Mouse (Mus musculus) forebrain, embryonic 13.5 days (tissue): Measurements from ENCODE around the gene Unkl. TPM values are rescaled to one million over a fixed set of nuclear protein-coding genes. Genes with fewer than 3 reads are reported as not detected.
A peak's percentile ranks its signal among the peaks of the same experiment; 100 is the strongest.

ENCODE experiments used
- ATAC-seq: fragments of 200-750 bp; cut with Nextera tagmentation; 2 replicates; pipeline ENCODE4 v1.8.0; 2017
- H3K27ac ChIP-seq: fragments of 300-500 bp; sonication (generic); 2 replicates; pipeline ENCODE4 v1.5.1; 2015; ENCODE audit warnings: inconsistent platforms, mild to moderate bottlenecking, moderate library complexity
- H3K27me3 ChIP-seq: fragments of 300-500 bp; sonication (generic); 2 replicates; pipeline ENCODE4 v1.6.1; 2015; ENCODE audit warnings: mild to moderate bottlenecking, inconsistent platforms
- H3K36me3 ChIP-seq: fragments of 300-500 bp; sonication (generic); 2 replicates; pipeline ENCODE4 v1.6.1; 2015; ENCODE audit warnings: mild to moderate bottlenecking, inconsistent platforms; ENCODE audit not compliant: poor library complexity, severe bottlenecking
- H3K4me1 ChIP-seq: fragments of 300-500 bp; sonication (generic); 2 replicates; pipeline ENCODE4 v1.6.1; 2015; ENCODE audit warnings: inconsistent platforms
- H3K4me2 ChIP-seq: fragments of 300-500 bp; sonication (generic); 2 replicates; pipeline ENCODE4 v1.6.1; 2015; ENCODE audit warnings: inconsistent platforms, mild to moderate bottlenecking, moderate library complexity
- H3K4me3 ChIP-seq: fragments of 300-500 bp; sonication (generic); 2 replicates; pipeline ENCODE4 v1.5.1; 2015; ENCODE audit warnings: mild to moderate bottlenecking, inconsistent platforms
- H3K9ac ChIP-seq: fragments of 300-500 bp; sonication (generic); 2 replicates; pipeline ENCODE4 v1.6.1; 2015; ENCODE audit warnings: mild to moderate bottlenecking, inconsistent platforms
- H3K9me3 ChIP-seq: fragments of 300-500 bp; sonication (generic); replicated peaks from 2 replicates; pipeline ENCODE4 v1.6.1; 2016; ENCODE audit warnings: inconsistent platforms
- WGBS: fragments of 180-500 bp; shearing (Covaris S2); methylation state at CpG from one replicate; pipeline ENCODE4 v1.1.7; 2015; 5-methylcytosine and 5-hydroxymethylcytosine counted together
- polyA plus RNA-seq: library from polyadenylated mRNA; unstranded; fragments of >200 nt; fragmentation: Nextera tagmentation; extraction: Ambion mirVana; gene quantifications from 2 replicates; pipeline ENCODE4 v1.2.1, GENCODE M21; 2015

Gene Unkl
- 7.9 and 10.6 TPM in 2 replicates for polyA plus RNA-seq

DNA sequence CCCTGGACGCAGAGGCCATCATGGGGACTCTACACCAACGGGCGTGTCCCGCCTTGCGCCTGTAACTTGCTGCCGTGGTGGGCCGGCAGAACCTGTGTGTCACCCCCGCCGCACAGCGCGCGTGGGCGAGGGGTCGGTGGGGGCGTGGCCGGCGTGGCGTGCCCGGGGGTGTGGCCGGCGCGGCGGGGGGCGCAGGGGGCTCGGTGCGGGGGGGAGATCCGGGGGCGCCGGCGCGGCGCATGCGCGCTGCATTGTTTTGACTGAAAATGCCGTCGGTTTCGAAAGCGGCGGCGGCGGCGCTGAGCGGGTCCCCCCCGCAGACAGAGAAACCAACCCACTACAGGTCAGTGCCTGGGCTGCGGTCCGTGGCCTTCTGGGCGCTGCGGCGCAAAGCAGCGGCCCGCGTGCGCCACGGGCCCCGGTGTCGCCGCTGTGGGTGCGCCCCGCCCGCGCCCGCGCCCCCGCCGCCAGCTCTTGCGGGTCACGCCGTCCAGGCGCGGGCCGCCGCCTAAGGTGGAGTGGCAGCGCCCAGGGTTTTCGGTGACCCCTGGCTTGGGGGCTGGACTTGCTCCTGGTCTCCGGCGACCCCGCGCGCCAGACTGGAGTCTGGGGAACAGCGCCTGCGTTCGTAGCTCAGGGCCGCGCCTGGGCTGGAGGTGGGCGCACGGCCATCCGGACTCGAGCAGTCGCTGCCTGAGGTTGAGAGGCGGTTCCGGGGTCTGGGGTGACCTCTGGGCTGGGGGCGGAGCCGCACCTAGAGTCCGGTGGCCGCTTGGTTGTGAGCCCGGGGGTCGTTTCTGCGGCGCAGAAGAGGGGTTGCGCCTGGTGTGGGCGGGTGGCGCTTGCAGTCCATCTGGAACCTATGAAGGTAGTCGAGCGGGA lies at the start of gene Unkl:
Gene Unkl (plus strand): TSS at position 248 of the 882 bp plus-strand sequence.
- H3K27ac ChIP-seq: peak within 1 kb of the TSS; percentile 40; the same call in 1 of the 2 replicates
- ATAC-seq: peak; percentile 28
- peak within 1 kb of the TSS; percentile 95 for H3K4me2 ChIP-seq
- under 1% methylated on average over 81 of the region's 104 CpGs for WGBS
- H3K9me3 ChIP-seq: no peaks in the 10 kb centered on the region
- H3K4me1 ChIP-seq: peaks cover 38% of the 10 kb centered on the region
- peaks cover 12% of the 10 kb centered on the region for H3K36me3 ChIP-seq
- H3K27me3 ChIP-seq: no peaks in the 10 kb centered on the region
- peak within 1 kb of the TSS; percentile 91 for H3K9ac ChIP-seq
- peak within 1 kb of the TSS; percentile 99 for H3K4me3 ChIP-seq

DNA sequence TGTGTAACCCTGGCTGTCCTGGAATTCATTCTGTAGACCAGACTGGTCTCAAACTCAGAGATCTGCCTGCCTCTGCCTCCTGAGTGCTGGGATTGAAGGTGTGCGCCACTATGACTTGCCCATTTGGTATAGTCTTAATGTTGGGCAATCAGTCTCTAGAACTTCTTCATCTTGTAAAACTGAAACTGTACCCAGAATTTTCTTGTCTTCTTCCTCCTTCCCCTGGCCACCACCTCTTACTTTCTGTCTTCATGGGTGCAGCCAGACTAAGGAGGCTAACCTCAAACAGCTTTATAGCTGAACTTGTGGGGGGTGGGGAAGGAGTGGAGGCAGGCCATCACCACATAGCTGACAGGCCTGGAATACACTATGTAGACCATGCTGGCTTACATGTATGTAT lies 49.4 kb upstream of the Unkl start:
- no peak for ATAC-seq
- Histone ChIP-seq H3K27ac (no peak overlapping the region), H3K27me3 (no peaks in the 10 kb centered on the region), H3K4me2 (no peak overlapping the region), H3K36me3 (peaks cover 12% of the 10 kb centered on the region; the same call in 1 of the 2 replicates), H3K9me3 (no peaks in the 10 kb centered on the region), H3K9ac (no peak overlapping the region), H3K4me3 (no peak overlapping the region), H3K4me1 (peaks cover 16% of the 10 kb centered on the region)
- 97% methylated on average over 1 of the region's 1 CpGs for WGBS

DNA sequence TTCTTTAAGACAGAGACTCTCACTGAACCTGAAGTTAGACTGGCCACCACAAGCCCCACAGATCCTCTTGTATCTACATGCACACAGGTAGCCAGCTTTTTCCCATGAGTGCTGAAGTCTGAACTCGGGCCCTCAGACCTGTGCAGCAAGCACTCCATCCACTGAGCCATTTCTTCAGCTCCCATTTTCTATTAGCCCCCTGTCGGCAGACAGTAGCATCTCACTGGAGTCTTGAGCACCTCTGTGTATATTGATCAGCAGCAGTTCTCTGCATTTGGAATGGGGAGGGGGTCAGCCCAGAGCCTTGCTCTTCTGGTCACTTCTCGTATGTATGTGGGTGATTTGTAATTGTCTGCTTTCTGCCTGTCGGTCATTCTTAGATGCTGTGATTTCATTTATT lies 48.2 kb upstream of the Unkl start:
- no peak overlapping the region for H3K9ac ChIP-seq
- no peaks in the 10 kb centered on the region for H3K27me3 ChIP-seq
- ATAC-seq: no peak
- H3K4me2 ChIP-seq: no peak overlapping the region
- peaks cover 23% of the 10 kb centered on the region; the same call in 1 of the 2 replicates for H3K36me3 ChIP-seq
- no peak overlapping the region for H3K27ac ChIP-seq
- peaks cover 6% of the 10 kb centered on the region; the same call in 1 of the 2 replicates for H3K4me1 ChIP-seq
- H3K9me3 ChIP-seq: no peaks in the 10 kb centered on the region
- WGBS: 71% methylated on average over 4 of the region's 4 CpGs
- H3K4me3 ChIP-seq: no peak overlapping the region

DNA sequence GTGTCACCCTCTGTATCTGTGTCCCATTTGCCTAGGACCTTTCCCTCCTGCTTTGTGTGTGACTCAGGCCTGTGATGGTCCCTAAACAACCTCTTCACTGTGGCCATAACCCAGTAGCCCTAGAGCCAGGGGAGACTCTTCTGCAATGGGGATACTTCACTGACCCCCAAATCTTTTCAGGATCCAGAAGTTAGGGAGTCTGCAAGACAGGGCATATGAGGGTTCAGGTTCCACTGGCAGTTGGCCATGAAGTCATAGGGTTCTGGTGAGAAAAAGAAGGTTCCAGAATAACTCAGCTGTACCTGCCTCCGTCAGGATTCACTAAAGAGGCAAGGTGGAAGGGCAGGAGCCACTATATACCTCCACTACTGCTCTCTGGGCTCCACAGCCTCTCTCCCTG lies 26.0 kb upstream of the Unkl start, which contains the start of gene Ccdc154:
Gene Ccdc154 (plus strand): TSS at position 301 of the 400 bp plus-strand sequence.
- Histone ChIP-seq H3K36me3 (peaks cover 48% of the 10 kb centered on the region), H3K27ac (no peak within 1 kb of the TSS), H3K9me3 (no peaks in the 10 kb centered on the region), H3K4me2 (no peak within 1 kb of the TSS), H3K4me1 (no peaks in the 10 kb centered on the region), H3K4me3 (no peak within 1 kb of the TSS), H3K27me3 (no peaks in the 10 kb centered on the region), H3K9ac (no peak within 1 kb of the TSS)
- no peak for ATAC-seq
- 93% methylated on average over 1 of the region's 1 CpGs for WGBS

DNA sequence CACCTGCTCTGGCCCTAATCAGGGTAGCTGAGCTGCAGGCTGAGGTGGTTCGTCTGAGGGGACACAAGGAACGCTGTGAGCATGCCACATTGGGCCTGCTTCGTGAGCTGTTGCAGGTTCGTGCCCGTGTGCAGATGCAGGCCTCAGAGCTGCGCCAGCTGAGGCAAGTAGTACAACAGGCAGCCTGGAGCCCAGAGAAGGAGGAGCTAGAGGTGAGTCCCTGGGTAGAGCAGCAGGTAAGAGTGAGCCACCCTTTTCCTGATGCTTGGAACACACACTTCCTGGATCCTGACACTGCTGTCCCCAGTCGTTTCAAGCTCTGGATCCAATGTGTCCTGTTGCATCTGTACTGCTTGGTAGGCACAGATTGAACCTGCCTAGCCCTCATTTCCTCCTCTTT lies 24.8 kb upstream of the Unkl start:
- Histone ChIP-seq H3K4me2 (no peak overlapping the region), H3K4me1 (no peaks in the 10 kb centered on the region), H3K9me3 (no peaks in the 10 kb centered on the region), H3K9ac (no peak overlapping the region), H3K36me3 (peaks cover 36% of the 10 kb centered on the region), H3K27me3 (no peaks in the 10 kb centered on the region), H3K4me3 (no peak overlapping the region), H3K27ac (no peak overlapping the region)
- WGBS: 81% methylated on average over 7 of the region's 7 CpGs
- no peak for ATAC-seq

DNA sequence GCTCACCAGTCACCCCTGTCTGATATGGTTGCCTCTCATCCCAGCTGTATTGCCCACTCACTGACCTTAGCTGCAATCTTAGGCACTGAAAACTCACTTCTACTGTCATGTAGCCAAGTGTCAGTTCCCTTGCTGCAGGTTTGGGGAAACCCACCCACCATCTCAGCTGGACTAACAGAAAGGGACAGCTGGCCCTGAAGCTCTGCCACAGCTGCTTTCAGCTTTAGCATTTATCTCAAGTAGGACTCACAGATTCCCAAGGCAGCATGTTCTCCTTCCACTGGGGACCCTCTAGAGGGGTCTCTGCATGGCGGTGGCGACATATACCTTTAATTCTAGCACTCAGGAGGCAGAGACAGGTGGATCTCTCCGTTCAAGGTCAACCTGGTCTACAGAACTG lies 23.4 kb upstream of the Unkl start:
- 89% methylated on average over 3 of the region's 3 CpGs for WGBS
- ATAC-seq: no peak
- Histone ChIP-seq H3K27ac (no peak overlapping the region), H3K4me1 (no peaks in the 10 kb centered on the region), H3K9ac (no peak overlapping the region), H3K36me3 (peaks cover 24% of the 10 kb centered on the region), H3K9me3 (no peaks in the 10 kb centered on the region), H3K4me3 (no peak overlapping the region), H3K4me2 (no peak overlapping the region), H3K27me3 (no peaks in the 10 kb centered on the region)

DNA sequence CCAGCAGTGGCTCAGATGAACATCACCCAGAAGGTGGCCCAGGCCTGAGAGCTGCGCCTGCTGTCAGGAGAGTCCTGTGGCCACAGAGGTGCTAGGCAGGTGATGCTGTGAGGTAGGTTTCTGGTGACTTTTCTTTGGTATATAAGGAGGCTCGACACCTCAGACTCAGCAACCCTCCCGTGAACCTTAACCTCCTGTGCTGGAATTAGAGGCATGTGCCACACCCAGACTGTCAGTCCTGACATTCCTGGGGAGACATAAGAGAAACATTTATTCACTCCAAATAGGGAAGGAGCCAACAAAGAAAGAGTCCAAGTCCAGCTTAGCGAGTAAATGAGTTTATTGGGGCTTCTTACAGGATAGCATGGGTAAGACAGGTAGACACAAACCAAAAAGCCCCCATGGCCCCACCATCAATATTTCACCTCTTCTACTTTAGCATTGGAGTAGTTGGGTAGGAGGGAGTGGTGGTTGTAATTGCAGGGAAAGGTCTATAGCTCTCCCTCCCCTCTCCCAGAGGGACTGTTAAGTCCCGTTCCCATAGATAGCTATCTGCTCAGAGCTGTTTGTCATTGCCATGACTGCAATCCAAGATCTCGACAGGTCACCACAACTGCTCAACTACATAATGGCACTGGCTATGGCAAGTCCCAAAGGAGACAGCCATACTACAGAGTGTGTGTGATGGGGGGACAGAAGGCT lies 22.1 kb upstream of the Unkl start:
- no peaks in the 10 kb centered on the region for H3K27me3 ChIP-seq
- no peak for ATAC-seq

DNA sequence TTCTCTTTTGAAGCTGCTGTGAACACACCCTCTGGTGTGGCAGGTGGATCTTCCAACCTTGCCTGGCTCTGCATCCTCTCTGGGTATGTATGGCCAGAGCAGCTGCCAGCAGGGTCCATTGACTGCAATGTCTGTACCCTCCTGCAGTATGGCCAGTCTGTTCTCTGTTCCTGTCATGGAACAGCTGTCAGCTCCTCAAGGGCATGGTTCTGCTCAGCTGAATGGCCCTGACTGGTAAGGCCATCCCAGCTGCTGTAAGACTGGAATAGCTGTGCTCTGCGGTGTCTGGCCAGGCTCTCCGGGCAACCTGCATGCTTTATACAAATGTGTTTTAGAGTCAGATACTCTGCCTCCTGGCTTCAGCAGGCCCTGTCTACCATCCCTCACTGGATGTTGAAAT lies 18.5 kb upstream of the Unkl start:
- WGBS: 93% methylated on average over 2 of the region's 2 CpGs
- no peaks in the 10 kb centered on the region for H3K27me3 ChIP-seq
- ATAC-seq: no peak
- no peaks in the 10 kb centered on the region for H3K9me3 ChIP-seq
- no peak overlapping the region for H3K9ac ChIP-seq
- H3K36me3 ChIP-seq: no peaks in the 10 kb centered on the region
- no peak overlapping the region for H3K4me2 ChIP-seq
- H3K4me1 ChIP-seq: no peaks in the 10 kb centered on the region
- no peak overlapping the region for H3K27ac ChIP-seq
- H3K4me3 ChIP-seq: no peak overlapping the region

More for the DNA sequence above, 22.1 kb upstream of the Unkl start:
- H3K36me3 ChIP-seq: peaks cover 11% of the 10 kb centered on the region
- H3K9ac ChIP-seq: no peak overlapping the region
- no peaks in the 10 kb centered on the region for H3K9me3 ChIP-seq
- no peak overlapping the region for H3K4me2 ChIP-seq
- no peak overlapping the region for H3K27ac ChIP-seq
- 85% methylated on average over 6 of the region's 6 CpGs for WGBS
- no peak overlapping the region for H3K4me3 ChIP-seq
- H3K4me1 ChIP-seq: no peaks in the 10 kb centered on the region

DNA sequence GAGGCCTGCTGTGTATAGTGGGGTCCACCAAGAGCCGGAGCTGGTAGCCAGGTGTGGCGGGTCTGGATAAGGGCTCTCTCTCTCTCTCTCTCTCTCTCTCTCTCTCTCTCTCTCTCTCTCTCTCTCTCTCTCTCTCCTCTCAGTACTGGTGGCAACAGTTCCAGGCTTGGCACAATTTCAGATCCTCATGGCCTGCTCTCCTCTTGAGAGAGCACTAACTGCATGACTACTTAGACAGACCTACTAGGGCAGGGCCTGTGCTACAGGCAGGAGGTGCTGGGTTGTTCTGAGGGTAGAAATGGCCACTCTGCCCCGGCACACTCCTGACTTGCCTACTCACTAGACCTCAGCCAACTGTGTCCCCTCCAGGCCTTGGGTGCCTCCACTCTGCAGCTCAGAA lies 15.6 kb upstream of the Unkl start:
- no peaks in the 10 kb centered on the region for H3K4me1 ChIP-seq
- 90% methylated on average over 3 of the region's 3 CpGs for WGBS
- no peak overlapping the region for H3K9ac ChIP-seq
- no peaks in the 10 kb centered on the region for H3K36me3 ChIP-seq
- H3K4me2 ChIP-seq: no peak overlapping the region
- no peak for ATAC-seq
- no peak overlapping the region for H3K27ac ChIP-seq
- no peak overlapping the region for H3K4me3 ChIP-seq
- H3K27me3 ChIP-seq: no peaks in the 10 kb centered on the region
- no peaks in the 10 kb centered on the region for H3K9me3 ChIP-seq

DNA sequence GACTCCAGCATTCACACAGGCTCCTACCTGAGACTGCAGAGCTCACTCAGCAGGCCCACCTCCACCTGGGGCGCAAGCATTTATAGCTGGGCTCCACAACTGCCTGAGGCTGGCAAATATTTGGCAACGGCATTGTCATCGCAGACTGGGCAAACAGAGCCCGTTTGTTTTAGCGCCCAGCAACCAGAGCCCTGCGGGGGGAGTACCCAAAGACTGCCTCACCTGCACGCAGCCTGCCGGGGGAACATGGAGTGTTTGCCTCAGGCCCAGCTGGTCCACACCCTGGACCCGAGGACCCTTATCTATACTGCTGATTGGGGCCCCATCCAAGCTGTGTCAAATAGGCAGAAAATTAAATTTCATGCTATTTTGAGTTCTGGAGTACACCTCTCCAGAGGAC lies 12.8 kb upstream of the Unkl start, which contains the start of gene Gm38655:
Gene Gm38655 (minus strand): TSS at position 61 of the 400 bp plus-strand sequence.
- no peaks in the 10 kb centered on the region for H3K27me3 ChIP-seq
- no peaks in the 10 kb centered on the region for H3K9me3 ChIP-seq
- H3K4me2 ChIP-seq: no peak within 1 kb of the TSS
- no peaks in the 10 kb centered on the region for H3K36me3 ChIP-seq
- no peak for ATAC-seq
- 79% methylated on average over 9 of the region's 9 CpGs for WGBS
- H3K27ac ChIP-seq: no peak within 1 kb of the TSS
- no peak within 1 kb of the TSS for H3K4me3 ChIP-seq
- no peak within 1 kb of the TSS for H3K9ac ChIP-seq
- H3K4me1 ChIP-seq: no peaks in the 10 kb centered on the region

DNA sequence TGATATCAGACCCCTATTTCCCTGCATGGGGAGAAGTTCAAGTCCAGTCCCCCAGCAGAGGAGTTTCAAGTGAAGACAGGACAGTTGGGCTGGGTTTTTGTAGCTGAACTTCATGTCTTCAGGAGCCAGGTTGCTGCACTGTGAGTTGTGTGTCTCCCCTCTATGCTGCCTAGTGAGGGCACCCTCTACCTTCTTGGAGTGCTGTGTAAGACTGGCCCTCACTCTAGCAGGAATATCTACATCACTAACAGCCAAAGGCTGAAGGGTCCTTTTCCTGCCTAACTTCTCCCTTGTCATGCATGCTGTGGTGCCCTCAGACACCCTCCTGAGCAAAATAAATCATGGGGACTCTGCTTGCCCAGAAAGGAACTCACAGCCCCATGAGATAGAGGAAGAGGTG lies 5.0 kb upstream of the Unkl start:
- no peak overlapping the region for H3K27ac ChIP-seq
- H3K4me1 ChIP-seq: peaks cover 27% of the 10 kb centered on the region
- H3K4me3 ChIP-seq: peak overlapping the region; percentile 90; the same call in 1 of the 2 replicates
- no peaks in the 10 kb centered on the region for H3K9me3 ChIP-seq
- H3K27me3 ChIP-seq: peaks cover 10% of the 10 kb centered on the region
- ATAC-seq: no peak
- H3K4me2 ChIP-seq: peak overlapping the region; percentile 100
- no peaks in the 10 kb centered on the region for H3K36me3 ChIP-seq
- H3K9ac ChIP-seq: peak overlapping the region; percentile 91

DNA sequence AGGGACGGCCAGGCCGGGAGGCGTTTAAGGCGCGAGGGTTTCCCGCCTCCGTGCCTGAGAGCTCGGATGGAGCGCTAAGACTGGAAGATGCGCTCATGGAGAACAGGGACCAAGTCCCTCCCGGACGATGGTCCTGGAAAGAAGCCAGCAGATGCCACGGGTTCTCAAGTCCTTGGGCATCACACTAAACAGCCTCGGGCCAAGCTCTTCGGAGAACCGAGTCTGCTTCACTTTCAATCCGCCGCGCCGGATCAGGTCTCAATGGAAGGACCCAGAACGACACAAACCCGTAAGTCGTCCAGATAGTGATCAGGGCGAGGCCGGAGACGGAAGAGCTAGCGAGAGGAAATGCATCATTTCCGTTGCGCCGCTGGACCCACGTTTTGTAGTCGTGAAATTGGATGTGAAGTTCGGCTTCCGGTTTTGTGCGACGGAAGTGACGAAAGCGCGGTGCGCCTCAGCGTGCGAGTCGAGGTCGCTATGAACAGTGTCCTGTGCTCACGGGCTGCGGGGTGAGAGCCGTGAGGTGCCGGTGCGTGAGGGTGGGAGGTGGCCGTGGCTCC lies 4.0 kb upstream of the Unkl start, which contains the start of gene BC003965:
Gene BC003965 (plus strand): TSS at position 426 of the 563 bp plus-strand sequence.
- peaks cover 30% of the 10 kb centered on the region for H3K4me1 ChIP-seq
- H3K4me2 ChIP-seq: peak within 1 kb of the TSS; percentile 100
- H3K36me3 ChIP-seq: no peaks in the 10 kb centered on the region
- ATAC-seq: peak; percentile 89
- under 1% methylated on average over 50 of the region's 50 CpGs for WGBS
- H3K9me3 ChIP-seq: no peaks in the 10 kb centered on the region
- H3K27ac ChIP-seq: peak within 1 kb of the TSS; percentile 93
- H3K4me3 ChIP-seq: peak within 1 kb of the TSS; percentile 90
- H3K27me3 ChIP-seq: peaks cover 10% of the 10 kb centered on the region
- peak within 1 kb of the TSS; percentile 91 for H3K9ac ChIP-seq
